Mouse (Mus musculus): ENCODE results near the gene Mad2l2. TPM values are rescaled to one million over a fixed set of nuclear protein-coding genes. Genes with fewer than 3 reads are reported as not detected.

Gene Mad2l2
- 23.5 TPM for total RNA-seq (2023)

DNA sequence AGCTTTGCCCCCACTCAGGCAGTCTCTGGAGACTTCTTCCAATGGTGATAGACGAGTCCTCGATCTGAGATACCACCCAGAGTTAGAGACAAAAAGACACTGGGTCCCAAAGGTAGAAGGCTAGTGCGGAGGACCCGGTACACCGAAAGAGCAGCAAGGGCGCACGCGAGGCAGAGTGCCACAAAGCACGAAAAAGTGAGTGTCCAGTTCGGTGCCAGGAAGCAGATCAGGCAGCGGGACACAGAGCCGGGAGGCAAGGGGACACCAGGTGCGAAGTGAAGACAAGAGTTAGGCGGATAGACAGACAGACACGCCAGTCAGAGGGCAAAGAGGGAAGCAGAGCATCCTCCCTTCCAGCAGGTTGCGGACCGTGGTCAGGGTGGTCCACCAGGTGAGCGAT is at the start of gene Mad2l2:
Gene Mad2l2, plus strand, starts transcription at position 252 of the 400 bp plus-strand sequence.

DNA sequence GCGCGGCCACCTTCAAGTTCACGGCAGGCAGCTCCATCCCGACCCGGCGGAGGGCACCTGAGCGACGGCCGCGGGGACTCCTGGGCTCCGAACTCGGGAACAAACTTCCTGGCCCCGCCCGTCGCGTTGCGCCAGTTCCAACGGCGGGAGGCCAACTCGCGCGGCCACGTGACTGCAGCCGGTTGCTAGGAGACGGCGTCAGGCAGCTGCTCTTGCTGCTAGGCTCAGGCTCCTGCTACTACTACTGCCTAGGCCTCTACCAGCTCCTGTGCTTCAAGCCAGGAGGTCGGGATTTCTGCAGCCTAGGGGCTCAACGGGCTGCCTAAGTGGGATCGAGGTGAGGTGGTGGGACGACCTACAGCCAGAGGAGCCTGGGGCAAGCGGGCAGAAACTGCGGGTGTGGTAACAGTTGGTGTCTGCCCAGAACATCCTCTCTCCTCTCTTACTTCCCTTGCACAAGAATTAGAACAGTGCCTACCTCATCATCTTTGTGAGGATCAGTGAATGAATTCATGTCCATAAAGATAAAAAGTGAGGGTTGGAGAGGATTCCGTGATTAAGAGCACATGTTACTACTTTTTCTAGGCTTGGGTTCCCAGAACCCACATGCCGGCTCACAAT is 42.2 kb upstream of the Mad2l2 start, which contains the start of gene Agtrap:
Gene Agtrap, minus strand, starts transcription at position 125 of the 621 bp plus-strand sequence.

DNA sequence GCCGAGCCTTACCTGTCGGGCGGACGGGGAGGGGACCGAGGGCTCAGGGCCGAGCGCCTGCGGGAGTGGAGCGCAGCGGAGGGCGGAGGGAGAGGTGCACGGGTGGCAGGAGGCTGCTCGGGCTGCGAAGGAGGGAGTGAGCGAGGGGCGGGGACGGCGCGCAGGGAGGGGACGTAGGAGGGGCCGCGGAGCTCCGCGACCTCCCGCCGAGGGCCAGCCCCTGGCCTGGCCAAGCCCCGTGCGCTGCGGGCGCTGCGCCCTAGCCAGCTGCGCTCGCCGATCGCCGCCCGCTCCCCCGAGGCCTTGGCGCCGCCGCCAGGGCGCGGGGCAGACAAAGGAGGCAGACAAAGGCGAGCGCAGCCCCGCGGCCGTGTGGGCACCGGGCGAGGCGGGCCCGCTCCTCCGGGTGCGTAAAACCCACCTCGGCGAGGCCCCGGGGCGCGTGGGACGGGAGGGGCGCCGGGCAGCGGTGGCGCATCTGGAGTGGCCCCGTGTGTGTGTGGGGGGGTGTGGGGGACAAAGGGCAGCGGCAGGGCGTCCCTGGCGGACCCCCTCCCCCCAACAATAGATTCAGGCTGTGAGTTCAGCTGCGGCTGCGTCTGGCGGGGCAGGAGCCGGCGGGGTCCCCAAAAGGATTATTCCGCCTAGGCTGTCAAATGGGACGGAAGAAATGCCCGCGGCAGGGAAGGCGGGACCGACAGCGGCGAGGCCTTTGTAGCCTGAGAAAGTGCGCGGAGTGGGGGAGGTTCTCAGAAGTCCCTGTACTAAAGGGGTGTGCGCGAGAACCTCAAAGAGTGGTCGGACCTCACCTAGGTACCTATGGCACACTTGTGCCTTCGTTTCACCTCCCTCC is 603 bp downstream of the Mad2l2 start, which contains the start of gene Draxin:
Gene Draxin, minus strand, starts transcription at position 138 of the 853 bp plus-strand sequence.

DNA sequence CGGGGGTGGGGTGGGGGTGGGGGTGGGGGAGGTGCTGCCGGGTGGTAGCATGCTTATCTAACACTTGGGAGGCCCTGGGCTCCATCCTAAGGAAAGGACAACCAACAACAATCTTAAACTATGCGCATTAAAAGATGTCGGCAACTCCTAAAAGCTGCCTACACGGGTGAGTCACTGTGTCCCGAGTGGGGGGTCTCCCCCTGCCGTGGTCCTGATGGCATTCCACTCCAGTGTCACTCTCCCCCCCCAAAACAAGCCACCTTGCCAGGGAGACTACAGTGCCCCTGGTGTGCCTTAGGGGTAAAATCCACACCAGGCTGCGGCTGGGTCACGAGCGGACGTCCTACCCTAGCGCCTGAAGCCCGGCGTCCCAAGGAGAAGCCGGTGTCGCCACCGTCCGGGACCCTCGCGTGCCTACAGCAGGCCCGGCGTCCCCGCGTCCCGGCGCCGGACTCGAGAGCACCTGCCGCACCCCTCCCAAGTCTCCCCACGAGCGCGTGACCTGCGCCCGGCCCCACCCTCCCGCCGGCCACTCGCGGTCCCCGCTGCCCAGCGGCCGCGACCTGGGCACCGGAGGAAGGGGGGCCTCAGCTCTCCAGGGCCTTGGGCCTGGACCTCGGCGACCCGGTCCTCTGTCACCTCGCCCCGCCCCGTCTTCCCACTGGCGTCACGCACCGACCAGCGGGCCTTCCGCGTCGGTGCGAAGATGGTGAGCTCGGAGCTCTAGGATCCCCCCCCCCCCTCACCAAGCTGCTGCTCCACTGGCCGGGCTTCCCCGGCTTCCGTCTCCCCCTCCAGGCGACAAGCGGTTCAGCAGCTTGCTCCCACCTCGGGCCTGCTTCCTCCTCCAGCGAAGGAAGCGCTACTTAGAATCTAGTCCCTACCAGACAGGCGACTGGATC is 21.3 kb downstream of the Mad2l2 start, which contains the start of gene Fbxo6:
Gene Fbxo6, minus strand, starts transcription at position 874 of the 902 bp plus-strand sequence.

DNA sequence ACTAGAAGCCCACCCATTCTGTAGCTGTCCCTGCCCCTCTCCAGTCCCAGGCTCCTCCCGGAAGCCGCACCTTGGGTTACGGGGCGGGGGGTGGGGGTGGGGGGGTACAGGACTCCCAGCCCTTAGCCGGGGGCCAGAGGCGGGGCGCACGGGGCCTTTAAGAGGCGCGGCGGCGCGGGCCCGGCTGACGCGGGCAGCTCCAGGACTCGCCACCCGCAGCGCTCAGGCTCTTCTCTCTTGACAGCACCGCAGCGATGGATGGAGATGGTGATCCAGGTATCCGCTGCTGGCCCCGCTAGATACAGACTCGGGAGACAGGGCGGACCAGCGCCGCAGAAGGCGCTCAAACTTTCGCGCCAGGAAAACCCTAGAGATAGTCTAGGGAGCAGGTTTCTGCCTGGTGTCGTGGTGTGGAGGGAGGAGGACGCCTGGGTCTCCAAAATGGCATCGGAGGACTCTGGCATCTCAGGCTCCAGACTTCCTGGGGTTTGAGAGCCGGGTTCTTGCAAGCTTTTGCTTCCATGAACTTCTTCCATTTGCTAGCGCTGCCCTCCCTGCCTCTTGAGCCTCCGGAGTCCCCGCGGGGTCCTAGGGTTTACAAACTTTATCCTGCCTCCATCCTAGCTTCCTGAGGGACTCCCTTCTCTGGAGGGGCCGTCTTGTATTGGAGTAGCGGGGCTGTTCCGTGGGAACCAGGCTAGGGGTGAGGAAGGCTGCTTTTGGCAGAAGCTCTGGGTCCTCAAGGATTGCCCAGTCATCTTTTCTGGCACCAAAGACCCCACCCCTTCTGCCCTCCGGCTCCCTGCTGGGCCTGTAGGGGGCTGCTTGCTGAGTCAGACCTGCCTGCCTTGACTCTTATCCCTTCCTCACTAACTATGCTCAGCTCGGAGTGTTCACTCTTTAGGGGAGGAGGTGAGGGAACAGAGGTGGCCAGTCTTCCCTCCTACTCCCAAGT is 30.5 kb downstream of the Mad2l2 start, which contains the start of the genes Fbxo44 and Fbxo2:
Gene Fbxo44, minus strand, starts transcription at position 47 of the 955 bp plus-strand sequence.
Gene Fbxo2, plus strand, starts transcription at position 186 of the 955 bp plus-strand sequence.

Other genes starting within 250 kb of the Mad2l2 start
- 37.0 TPM for gene Mfn2, start 225.7 kb upstream of the Mad2l2 start, total RNA-seq (2023)
- gene Plod1, start 193.6 kb upstream of the Mad2l2 start, total RNA-seq (2023): 9.5 TPM
- 63.6 TPM for gene 2510039O18Rik, start 189.5 kb upstream of the Mad2l2 start, total RNA-seq (2023)
- gene Nppb, start 144.6 kb upstream of the Mad2l2 start, total RNA-seq (2023): not detected
- gene Nppa, start 129.7 kb upstream of the Mad2l2 start, total RNA-seq (2023): not detected
- gene Clcn6, start 91.6 kb upstream of the Mad2l2 start, total RNA-seq (2023): 37.6 TPM
- gene Mthfr, start 91.3 kb upstream of the Mad2l2 start, total RNA-seq (2023): 24.2 TPM
- 18.2 TPM for gene Agtrap, start 42.4 kb upstream of the Mad2l2 start, total RNA-seq (2023)
- gene Draxin, start 314 bp downstream of the Mad2l2 start, total RNA-seq (2023): not detected
- gene Fbxo6, start 21.8 kb downstream of the Mad2l2 start, total RNA-seq (2023): 16.6 TPM
- gene Fbxo44, start 30.1 kb downstream of the Mad2l2 start, total RNA-seq (2023): 4.2 TPM
- not detected for gene Fbxo2, start 30.2 kb downstream of the Mad2l2 start, total RNA-seq (2023)
- not detected for gene Disp3, start 157.6 kb downstream of the Mad2l2 start, total RNA-seq (2023)